In genomic region chr7:142169836-142170235, GRCm38 (mm10) we compare ENCODE assay signal across 12 mouse cellular contexts. TPM values are rescaled to one million over a fixed set of nuclear protein-coding genes. Genes with fewer than 3 reads are reported as not detected.
DNase-seq lines count a peak whose midpoint lies in the region; ATAC-seq and TF ChIP-seq lines count a peak whose summit lies in the region.
"Had no signal": no experiment of that assay in that cellular context is flagged by ENCODE, and none has a peak within 500 bp of the region (broad histone marks: within the 10 kb centered on the region; RNA-seq: fewer than 3 reads in every experiment).

No protein-coding gene starts in this region.

- no peaks in the 10 kb centered on the region for H3K27me3 ChIP-seq in heart, postnatal 0 days (ENCODE audit: control insufficient read depth, insufficient read depth, low read length)
- H3K27me3 ChIP-seq in midbrain, embryonic 11.5 days (ENCODE audit: control insufficient read depth, insufficient read depth, low read length): no peaks in the 10 kb centered on the region
- H3K27me3 ChIP-seq in midbrain, embryonic 15.5 days (replicated peaks): no peaks in the 10 kb centered on the region
- H3K27me3 ChIP-seq in splenic B cell, adult 2 months (ENCODE audit: control insufficient read depth, insufficient read depth, low read length, poor library complexity, severe bottlenecking): no peaks in the 10 kb centered on the region
- H3K27me3 ChIP-seq: forebrain, embryonic 13.5 days had no signal

- no peak overlapping the region for H3K4me3 ChIP-seq in heart, postnatal 0 days (ENCODE audit: low read depth, low read length)
- no peak overlapping the region for H3K4me3 ChIP-seq in midbrain, embryonic 11.5 days (ENCODE audit: low read depth, low read length)
- H3K4me3 ChIP-seq in midbrain, embryonic 15.5 days: no peak overlapping the region
- no peak overlapping the region for H3K4me3 ChIP-seq in cortical plate, adult 2 months (ENCODE audit: insufficient read depth, low read length)
- H3K4me3 ChIP-seq: forebrain, embryonic 13.5 days had no signal

- no peaks in the 10 kb centered on the region for H3K36me3 ChIP-seq in heart, postnatal 0 days (replicated peaks; ENCODE audit: control insufficient read depth, insufficient read depth, low read length)
- no peaks in the 10 kb centered on the region for H3K36me3 ChIP-seq in midbrain, embryonic 11.5 days (ENCODE audit: control insufficient read depth, insufficient read depth, low read length)
- no peaks in the 10 kb centered on the region for H3K36me3 ChIP-seq in midbrain, embryonic 15.5 days (replicated peaks)
- H3K36me3 ChIP-seq in splenic B cell, adult 2 months (ENCODE audit: control insufficient read depth, insufficient read depth, low read length, poor library complexity, severe bottlenecking): no peaks in the 10 kb centered on the region

- H3K9ac ChIP-seq in heart, postnatal 0 days (replicated peaks; ENCODE audit: low read depth, low read length): no peak overlapping the region
- H3K9ac ChIP-seq in midbrain, embryonic 11.5 days (ENCODE audit: low read length): no peak overlapping the region
- no peak overlapping the region for H3K9ac ChIP-seq in midbrain, embryonic 15.5 days
- H3K9ac ChIP-seq: forebrain, embryonic 13.5 days had no signal

- no peaks in the 10 kb centered on the region for H3K9me3 ChIP-seq in heart, postnatal 0 days (replicated peaks; ENCODE audit: control insufficient read depth, low read length)
- H3K9me3 ChIP-seq in midbrain, embryonic 11.5 days (ENCODE audit: control insufficient read depth, low read length): no peaks in the 10 kb centered on the region
- H3K9me3 ChIP-seq in midbrain, embryonic 15.5 days: no peaks in the 10 kb centered on the region
- H3K9me3 ChIP-seq: forebrain, embryonic 13.5 days had no signal

- TF ChIP-seq EP300 in heart, postnatal 0 days (IDR thresholded peaks at IDR 0.05; ENCODE audit: low read depth): no peak

- no peaks in the 10 kb centered on the region for H3K4me1 ChIP-seq in heart, postnatal 0 days (ENCODE audit: control insufficient read depth, insufficient read depth)
- no peaks in the 10 kb centered on the region for H3K4me1 ChIP-seq in midbrain, embryonic 11.5 days (ENCODE audit: control insufficient read depth, insufficient read depth, low read length)
- no peaks in the 10 kb centered on the region for H3K4me1 ChIP-seq in midbrain, embryonic 15.5 days
- H3K4me1 ChIP-seq in cortical plate, adult 2 months (ENCODE audit: control insufficient read depth, insufficient read depth, low read length): no peaks in the 10 kb centered on the region
- H3K4me1 ChIP-seq: forebrain, embryonic 13.5 days had no signal

- WGBS in heart, postnatal 0 days: 45% methylated on average over 3 of the region's 3 CpGs
- WGBS in midbrain, embryonic 11.5 days: 41% methylated on average over 3 of the region's 3 CpGs
- WGBS in midbrain, embryonic 15.5 days: 51% methylated on average over 3 of the region's 3 CpGs

- DNase-seq in heart, postnatal 0 days (ENCODE audit: low spot score): peak; percentile 13
- DNase-seq in heart, adult 8-10 months (ENCODE audit: low spot score): no peak
- DNase-seq in midbrain, embryonic 11.5 days (ENCODE audit: low spot score, missing footprints): peak; percentile 83
- DNase-seq in splenic B cell, adult 2 months (ENCODE audit: low read depth, low spot score): peak; percentile 18
- DNase-seq in thymus, postnatal 36 days: no peak
- no peak for DNase-seq in urinary bladder, postnatal 4 days (ENCODE audit: low spot score in 2 of 2)

- no peak overlapping the region for H3K27ac ChIP-seq in heart, postnatal 0 days (ENCODE audit: low read depth)
- no peak overlapping the region for H3K27ac ChIP-seq in midbrain, embryonic 11.5 days (ENCODE audit: low read depth, low read length)
- H3K27ac ChIP-seq in midbrain, embryonic 15.5 days: no peak overlapping the region
- no peak overlapping the region for H3K27ac ChIP-seq in cortical plate, adult 2 months (ENCODE audit: insufficient read depth, low read length)
- H3K27ac ChIP-seq: forebrain, embryonic 13.5 days had no signal

- TF ChIP-seq CTCF in heart, postnatal 0 days (IDR thresholded peaks at IDR 0.05; ENCODE audit: low read depth): peak; percentile 67
- peak; percentile 56; the same call in 1 of the 2 replicates for TF ChIP-seq CTCF in cortical plate, adult 2 months (IDR thresholded peaks at IDR 0.05; ENCODE audit: extremely low read depth, insufficient read depth, low read length)

- TF ChIP-seq POLR2A in cortical plate, adult 2 months (IDR thresholded peaks at IDR 0.05; ENCODE audit: extremely low read depth, insufficient read depth, low read length): no peak

- no peak overlapping the region for H3K4me2 ChIP-seq in heart, postnatal 0 days (ENCODE audit: low read depth, low read length)
- H3K4me2 ChIP-seq in midbrain, embryonic 11.5 days: no peak overlapping the region
- no peak overlapping the region for H3K4me2 ChIP-seq in midbrain, embryonic 15.5 days
- H3K4me2 ChIP-seq: forebrain, embryonic 13.5 days had no signal

- no peak for ATAC-seq in heart, postnatal 0 days (ENCODE audit: insufficient read depth, low read depth)
- ATAC-seq in midbrain, embryonic 11.5 days (ENCODE audit: low FRiP score): no peak
- no peak for ATAC-seq in midbrain, embryonic 15.5 days (replicated peaks)
- ATAC-seq: forebrain, embryonic 13.5 days; hindbrain, embryonic 16.5 days had no signal

RNA-seq across cellular contexts. Expression of gene Gm4553, which starts 4.3 kb away (rescaled TPM):
- total RNA-seq in heart, postnatal 0 days (2014; rRNA removed; ENCODE audit: low replicate concordance): not detected in 2 replicates
- not detected in 2 replicates for polyA plus RNA-seq in heart, postnatal 0 days (2015; fragmentation: Nextera tagmentation; extraction: Ambion mirVana)
- not detected for total RNA-seq in heart, adult 8-10 months (2022)
- not detected in 2 replicates for polyA plus RNA-seq in midbrain, embryonic 11.5 days (2014; fragmentation: Nextera tagmentation; extraction: Ambion mirVana)
- not detected in 2 replicates for polyA plus RNA-seq in midbrain, embryonic 15.5 days (2015; fragmentation: Nextera tagmentation; extraction: Ambion mirVana)
- polyA plus RNA-seq in cortical plate, adult 2 months (2012; rRNA removed): not detected in 2 replicates
- polyA plus RNA-seq: forebrain, embryonic 13.5 days; hindbrain, embryonic 16.5 days; limb, embryonic 11.5 days; neural tube, embryonic 14.5 days had no signal

RNA-seq across cellular contexts. Expression of gene Krtap5-2, which starts 6.0 kb away (rescaled TPM):
- not detected in 2 replicates for total RNA-seq in heart, postnatal 0 days (2014; rRNA removed; ENCODE audit: low replicate concordance)
- not detected in 2 replicates for polyA plus RNA-seq in heart, postnatal 0 days (2015; fragmentation: Nextera tagmentation; extraction: Ambion mirVana)
- total RNA-seq in heart, adult 8-10 months (2022): not detected
- polyA plus RNA-seq in midbrain, embryonic 11.5 days (2014; fragmentation: Nextera tagmentation; extraction: Ambion mirVana): not detected in 2 replicates
- not detected in 2 replicates for polyA plus RNA-seq in midbrain, embryonic 15.5 days (2015; fragmentation: Nextera tagmentation; extraction: Ambion mirVana)
- not detected in 2 replicates for polyA plus RNA-seq in cortical plate, adult 2 months (2012; rRNA removed)
- polyA plus RNA-seq: forebrain, embryonic 13.5 days; hindbrain, embryonic 16.5 days; limb, embryonic 11.5 days; neural tube, embryonic 14.5 days had no signal

RNA-seq across cellular contexts. Expression of gene Gm29735, which starts 12.9 kb away (rescaled TPM):
- not detected in 2 replicates for total RNA-seq in heart, postnatal 0 days (2014; rRNA removed; ENCODE audit: low replicate concordance)
- polyA plus RNA-seq in heart, postnatal 0 days (2015; fragmentation: Nextera tagmentation; extraction: Ambion mirVana): not detected in 2 replicates
- total RNA-seq in heart, adult 8-10 months (2022): not detected
- not detected in 2 replicates for polyA plus RNA-seq in midbrain, embryonic 11.5 days (2014; fragmentation: Nextera tagmentation; extraction: Ambion mirVana)
- polyA plus RNA-seq in midbrain, embryonic 15.5 days (2015; fragmentation: Nextera tagmentation; extraction: Ambion mirVana): not detected in 2 replicates
- not detected in 2 replicates for polyA plus RNA-seq in cortical plate, adult 2 months (2012; rRNA removed)
- polyA plus RNA-seq: forebrain, embryonic 13.5 days; hindbrain, embryonic 16.5 days; limb, embryonic 11.5 days; neural tube, embryonic 14.5 days had no signal

RNA-seq across cellular contexts. Expression of gene Gm10153, which starts 20.4 kb away (rescaled TPM):
- not detected in 2 replicates for total RNA-seq in heart, postnatal 0 days (2014; rRNA removed; ENCODE audit: low replicate concordance)
- not detected in 2 replicates for polyA plus RNA-seq in heart, postnatal 0 days (2015; fragmentation: Nextera tagmentation; extraction: Ambion mirVana)
- not detected for total RNA-seq in heart, adult 8-10 months (2022)
- polyA plus RNA-seq in midbrain, embryonic 11.5 days (2014; fragmentation: Nextera tagmentation; extraction: Ambion mirVana): not detected in 2 replicates
- not detected in 2 replicates for polyA plus RNA-seq in midbrain, embryonic 15.5 days (2015; fragmentation: Nextera tagmentation; extraction: Ambion mirVana)
- not detected in 2 replicates for polyA plus RNA-seq in cortical plate, adult 2 months (2012; rRNA removed)
- polyA plus RNA-seq: forebrain, embryonic 13.5 days; hindbrain, embryonic 16.5 days; limb, embryonic 11.5 days; neural tube, embryonic 14.5 days had no signal

RNA-seq across cellular contexts. Expression of gene Gm45337, which starts 25.4 kb away (rescaled TPM):
- total RNA-seq in heart, postnatal 0 days (2014; rRNA removed; ENCODE audit: low replicate concordance): not detected in 2 replicates
- not detected in 2 replicates for polyA plus RNA-seq in heart, postnatal 0 days (2015; fragmentation: Nextera tagmentation; extraction: Ambion mirVana)
- not detected for total RNA-seq in heart, adult 8-10 months (2022)
- polyA plus RNA-seq in midbrain, embryonic 11.5 days (2014; fragmentation: Nextera tagmentation; extraction: Ambion mirVana): not detected in 2 replicates
- polyA plus RNA-seq in midbrain, embryonic 15.5 days (2015; fragmentation: Nextera tagmentation; extraction: Ambion mirVana): not detected in 2 replicates
- not detected in 2 replicates for polyA plus RNA-seq in cortical plate, adult 2 months (2012; rRNA removed)
- polyA plus RNA-seq: forebrain, embryonic 13.5 days; hindbrain, embryonic 16.5 days; limb, embryonic 11.5 days; neural tube, embryonic 14.5 days had no signal

Comparison
In these comparisons a context has a peak if more than half of its experiments do, and no peak if none do; other contexts are left out.
1. DNase-seq: peak in heart, postnatal 0 days (single experiment), midbrain, embryonic 11.5 days (single experiment) and splenic B cell, adult 2 months (single experiment); none in heart, adult 8-10 months (single experiment), thymus, postnatal 36 days (0 of 2) and urinary bladder, postnatal 4 days (0 of 2).